Mouse (Mus musculus) midbrain, embryonic 16.5 days (tissue): Measurements from ENCODE around the gene Kpna4. TPM values are rescaled to one million over a fixed set of nuclear protein-coding genes. Genes with fewer than 3 reads are reported as not detected.

ENCODE experiments used
- ATAC-seq: fragments of 200-750 bp; cut with Nextera tagmentation; 2 replicates; pipeline ENCODE4 v1.8.0; 2017; ENCODE audit warnings: moderate TSS enrichment
- H3K27ac ChIP-seq: fragments of 300-500 bp; sonication (generic); 2 replicates; pipeline ENCODE4 v1.5.1; 2014; ENCODE audit warnings: mild to moderate bottlenecking, low read length, mixed read lengths
- H3K27me3 ChIP-seq: fragments of 300-500 bp; sonication (generic); 2 replicates; pipeline ENCODE4 v1.6.1; 2014; ENCODE audit warnings: low read depth, low read length, mixed read lengths; ENCODE audit not compliant: control insufficient read depth, insufficient read depth
- H3K36me3 ChIP-seq: fragments of 300-500 bp; sonication (generic); 2 replicates; pipeline ENCODE4 v1.6.1; 2014; ENCODE audit warnings: mild to moderate bottlenecking, low read length, moderate library complexity, mixed read lengths; ENCODE audit not compliant: control insufficient read depth, insufficient read depth
- H3K4me1 ChIP-seq: fragments of 300-500 bp; sonication (generic); 2 replicates; pipeline ENCODE4 v1.6.1; 2014; ENCODE audit warnings: mild to moderate bottlenecking, low read length, mixed read lengths; ENCODE audit not compliant: control insufficient read depth, insufficient read depth
- H3K4me2 ChIP-seq: fragments of 300-500 bp; sonication (generic); 2 replicates; pipeline ENCODE4 v1.6.1; 2014; ENCODE audit warnings: mild to moderate bottlenecking, low read length, mixed read lengths
- H3K4me3 ChIP-seq: fragments of 300-500 bp; sonication (generic); 2 replicates; pipeline ENCODE4 v1.5.1; 2014; ENCODE audit warnings: low read depth, mild to moderate bottlenecking, low read length, moderate library complexity, mixed read lengths
- H3K9ac ChIP-seq: fragments of 300-500 bp; sonication (generic); 2 replicates; pipeline ENCODE4 v1.6.1; 2014; ENCODE audit warnings: low read depth, low read length, mixed read lengths
- H3K9me3 ChIP-seq: fragments of 300-500 bp; sonication (generic); replicated peaks from 2 replicates; pipeline ENCODE4 v1.6.1; 2014; ENCODE audit warnings: mild to moderate bottlenecking, low read length, mixed read lengths; ENCODE audit not compliant: control insufficient read depth, poor library complexity, severe bottlenecking
- WGBS: fragments of 180-500 bp; shearing (Covaris S2); extraction: QIAGEN DNeasy Blood & Tissue Kit; methylation state at CpG from one replicate; pipeline ENCODE4 v1.1.7; 2014; 5-methylcytosine and 5-hydroxymethylcytosine counted together
- polyA plus RNA-seq: library from polyadenylated mRNA; unstranded; fragments of >200 nt; fragmentation: Nextera tagmentation; extraction: Ambion mirVana; gene quantifications from 2 replicates; pipeline ENCODE4 v1.2.1, GENCODE M21; 2015

The Kpna4 gene
- 30.3 and 30.5 TPM in 2 replicates for polyA plus RNA-seq

DNA sequence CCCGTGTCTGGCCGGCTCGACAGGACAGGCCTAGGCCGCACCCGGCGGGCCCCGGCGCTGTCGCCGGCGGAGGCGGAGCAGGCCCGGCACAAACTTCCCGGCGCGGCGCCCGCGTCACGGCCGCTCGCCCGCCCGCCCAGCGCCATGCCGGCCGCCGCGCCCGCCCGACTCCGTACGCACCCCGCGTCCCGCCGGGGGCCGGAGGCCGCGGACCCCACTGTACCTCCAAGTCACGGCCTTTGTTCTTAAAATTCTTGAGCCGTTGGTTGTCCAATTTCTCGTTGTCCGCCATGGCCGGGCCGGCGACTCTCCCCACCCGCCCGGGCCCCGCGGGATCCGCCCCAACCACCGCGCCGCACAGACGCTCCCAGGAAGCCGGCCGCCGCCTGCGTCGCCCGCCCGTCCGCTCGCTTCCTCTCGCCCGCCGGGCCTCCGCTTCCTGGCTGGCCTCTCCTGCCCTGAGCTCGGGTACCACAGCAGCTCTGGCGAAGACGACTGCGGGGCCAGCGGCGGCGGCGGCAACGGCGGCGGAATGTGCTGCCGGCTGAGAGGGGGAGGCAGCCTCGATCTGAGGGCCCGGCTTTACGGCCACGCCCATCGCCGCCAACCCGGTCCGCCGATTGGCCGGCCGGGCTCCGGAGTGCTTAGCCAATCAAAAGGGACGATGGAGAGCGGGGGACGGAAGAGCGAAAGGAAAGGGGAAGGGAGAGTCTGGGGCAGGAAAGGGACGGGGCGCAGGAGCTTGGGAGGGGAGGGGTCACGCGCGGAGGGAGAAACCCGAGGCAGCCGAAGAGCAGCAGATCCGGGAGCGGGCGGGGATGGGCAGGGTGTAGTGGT lies at the start of gene Kpna4:
TSS of gene Kpna4 (minus strand) at position 605 of the 837 bp plus-strand sequence.
- no peaks in the 10 kb centered on the region for H3K27me3 ChIP-seq
- H3K4me2 ChIP-seq = peak within 1 kb of the TSS; percentile 87
- under 1% methylated on average over 75 of the region's 107 CpGs for WGBS
- no peaks in the 10 kb centered on the region for H3K9me3 ChIP-seq
- peak within 1 kb of the TSS; percentile 97 for H3K4me3 ChIP-seq
- H3K36me3 ChIP-seq = no peaks in the 10 kb centered on the region
- H3K9ac ChIP-seq = peak within 1 kb of the TSS; percentile 86
- ATAC-seq = peak; percentile 98
- peak within 1 kb of the TSS; percentile 96 for H3K27ac ChIP-seq
- peaks cover 22% of the 10 kb centered on the region for H3K4me1 ChIP-seq

DNA sequence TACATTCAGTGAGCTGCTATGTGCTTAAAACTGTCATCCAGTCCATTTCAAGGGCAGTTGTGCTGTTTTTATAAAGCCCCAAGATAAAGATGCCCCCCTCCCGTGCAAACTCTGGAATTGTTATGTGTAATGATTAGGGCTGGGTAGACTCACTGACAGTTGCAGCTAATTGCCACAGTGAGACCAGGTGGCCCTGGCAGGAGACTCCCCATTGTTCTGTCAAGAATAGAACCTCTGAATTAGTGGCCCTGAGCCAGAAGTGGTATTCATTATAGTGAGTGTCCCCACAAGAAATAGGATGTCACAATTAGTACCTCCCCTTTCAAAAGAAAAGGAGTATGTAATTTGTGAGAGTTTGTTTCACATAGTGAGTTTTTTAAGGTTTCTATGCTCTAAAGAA lies 48.3 kb upstream of the Kpna4 start:
- Histone ChIP-seq H3K4me1 (peaks cover 4% of the 10 kb centered on the region; the same call in 1 of the 2 replicates), H3K9me3 (no peaks in the 10 kb centered on the region), H3K4me3 (no peak overlapping the region), H3K27ac (no peak overlapping the region), H3K27me3 (no peaks in the 10 kb centered on the region), H3K9ac (no peak overlapping the region), H3K4me2 (no peak overlapping the region), H3K36me3 (no peaks in the 10 kb centered on the region)
- 6% methylated on average over 1 of the region's 1 CpGs for WGBS
- no peak for ATAC-seq

DNA sequence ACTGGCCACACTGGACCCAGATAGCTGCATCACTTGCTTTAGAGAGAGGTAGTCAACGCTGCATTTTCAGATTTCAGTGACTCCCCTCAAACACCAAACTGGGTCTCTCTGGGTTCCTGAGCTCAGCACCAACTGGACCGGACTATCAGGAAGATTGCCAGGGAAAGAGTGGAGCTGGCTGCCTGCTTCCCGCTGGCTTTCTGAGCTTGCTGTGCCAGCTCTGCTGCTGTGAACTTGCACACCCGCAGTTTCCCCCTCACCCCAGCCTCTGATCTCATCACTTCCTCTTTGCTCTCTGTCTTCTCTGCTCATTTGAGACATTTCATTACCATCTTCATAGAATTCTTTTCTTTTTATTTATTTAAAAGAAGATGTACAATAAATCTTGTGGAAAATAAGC lies 44.2 kb upstream of the Kpna4 start:
- Histone ChIP-seq H3K27ac (no peak overlapping the region), H3K9ac (no peak overlapping the region), H3K27me3 (no peaks in the 10 kb centered on the region), H3K9me3 (no peaks in the 10 kb centered on the region), H3K4me2 (no peak overlapping the region), H3K4me1 (no peaks in the 10 kb centered on the region), H3K4me3 (no peak overlapping the region), H3K36me3 (no peaks in the 10 kb centered on the region)
- no peak for ATAC-seq
- 75% methylated on average over 4 of the region's 4 CpGs for WGBS

DNA sequence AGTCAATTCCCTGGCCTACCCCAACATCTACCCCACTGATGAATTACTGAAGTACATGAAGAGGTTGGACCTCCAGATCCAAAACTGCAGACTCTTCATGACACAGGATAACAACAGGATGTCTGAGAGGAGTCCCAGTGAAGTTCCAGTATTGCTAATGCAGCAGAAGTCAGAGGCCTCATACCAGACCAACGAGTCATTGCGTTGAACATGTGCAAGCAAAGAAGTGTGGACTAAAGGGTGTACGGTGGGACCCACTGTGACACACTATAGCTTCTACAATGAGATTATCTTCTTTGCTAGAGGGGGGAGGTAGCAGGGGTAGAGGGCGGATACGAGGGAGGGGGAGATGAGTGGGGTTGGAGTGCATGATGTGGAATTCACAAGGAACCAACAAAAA lies 42.9 kb upstream of the Kpna4 start:
- H3K27me3 ChIP-seq = no peaks in the 10 kb centered on the region
- H3K4me3 ChIP-seq = no peak overlapping the region
- no peak overlapping the region for H3K4me2 ChIP-seq
- H3K36me3 ChIP-seq = no peaks in the 10 kb centered on the region
- no peaks in the 10 kb centered on the region for H3K9me3 ChIP-seq
- ATAC-seq = no peak
- WGBS = 63% methylated on average over 5 of the region's 5 CpGs
- H3K4me1 ChIP-seq = no peaks in the 10 kb centered on the region
- no peak overlapping the region for H3K9ac ChIP-seq
- no peak overlapping the region for H3K27ac ChIP-seq

DNA sequence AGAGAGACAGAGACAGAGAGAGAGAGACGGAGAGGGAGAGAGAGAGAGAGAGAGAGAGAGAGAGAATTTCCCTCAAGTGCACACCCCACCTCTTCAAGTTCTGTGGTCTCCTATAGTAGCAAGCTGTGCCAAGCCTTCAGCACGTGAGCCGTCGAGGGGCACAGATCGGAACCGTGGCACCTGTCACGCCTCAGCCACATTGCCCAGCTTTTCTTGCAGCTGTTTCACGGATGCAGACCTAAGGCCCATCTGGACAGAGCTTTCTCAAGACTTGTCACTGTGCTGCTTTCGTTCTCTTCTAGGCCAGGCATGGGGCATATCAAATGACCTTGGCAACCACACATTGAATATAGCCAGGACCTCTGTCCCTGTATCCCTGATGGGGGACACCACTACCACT lies 41.8 kb upstream of the Kpna4 start:
- Histone ChIP-seq H3K9ac (no peak overlapping the region), H3K27ac (no peak overlapping the region), H3K4me2 (no peak overlapping the region), H3K4me1 (no peaks in the 10 kb centered on the region), H3K4me3 (no peak overlapping the region), H3K27me3 (no peaks in the 10 kb centered on the region), H3K36me3 (no peaks in the 10 kb centered on the region), H3K9me3 (no peaks in the 10 kb centered on the region)
- no peak for ATAC-seq
- 89% methylated on average over 9 of the region's 9 CpGs for WGBS

DNA sequence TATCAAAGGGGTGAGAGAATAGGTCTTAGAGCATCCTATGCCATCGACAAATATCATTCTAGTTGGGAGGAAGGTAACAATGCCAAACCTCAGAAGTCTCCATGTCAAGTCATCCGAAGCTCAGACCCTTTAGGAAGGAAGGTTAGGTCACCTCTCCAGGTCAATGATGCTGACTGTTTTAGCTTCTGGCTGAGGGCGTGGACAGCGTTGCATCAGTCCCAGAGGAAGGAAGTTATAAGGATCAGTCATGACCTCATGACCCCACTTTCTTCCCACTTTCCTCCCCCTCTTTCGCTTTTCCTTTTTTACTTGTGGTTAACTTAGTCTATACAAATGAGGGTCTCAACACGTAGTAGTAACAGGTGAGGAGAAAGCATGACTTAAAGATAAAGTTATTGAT lies 36.1 kb upstream of the Kpna4 start:
- H3K9me3 ChIP-seq = no peaks in the 10 kb centered on the region
- H3K9ac ChIP-seq = no peak overlapping the region
- H3K4me1 ChIP-seq = no peaks in the 10 kb centered on the region
- no peaks in the 10 kb centered on the region for H3K36me3 ChIP-seq
- H3K4me3 ChIP-seq = no peak overlapping the region
- no peaks in the 10 kb centered on the region for H3K27me3 ChIP-seq
- no peak overlapping the region for H3K4me2 ChIP-seq
- H3K27ac ChIP-seq = no peak overlapping the region
- ATAC-seq = no peak
- WGBS = 84% methylated on average over 6 of the region's 6 CpGs

DNA sequence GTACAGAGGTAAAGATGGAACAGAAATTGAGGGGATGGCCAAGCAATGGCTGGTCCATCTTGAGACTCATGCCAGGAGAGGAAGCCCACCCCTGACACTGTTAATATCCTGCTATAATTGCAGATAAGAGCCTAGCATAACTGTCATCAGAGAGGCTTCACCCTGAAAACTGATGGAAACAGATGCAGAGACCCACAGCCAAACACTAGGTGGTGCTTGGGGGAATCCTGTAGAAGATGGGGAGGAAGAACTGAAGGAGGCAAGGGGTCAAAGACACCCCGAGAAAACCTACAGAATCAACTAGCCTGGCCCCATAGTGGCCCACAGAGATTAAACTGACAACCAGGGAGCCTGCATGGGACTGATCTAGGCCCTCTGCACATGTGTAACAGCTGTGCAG lies 33.5 kb upstream of the Kpna4 start:
- WGBS = 73% methylated on average over 1 of the region's 1 CpGs
- ATAC-seq = no peak
- no peak overlapping the region for H3K4me3 ChIP-seq
- no peaks in the 10 kb centered on the region for H3K36me3 ChIP-seq
- H3K4me2 ChIP-seq = no peak overlapping the region
- no peaks in the 10 kb centered on the region for H3K27me3 ChIP-seq
- H3K9ac ChIP-seq = no peak overlapping the region
- no peaks in the 10 kb centered on the region for H3K9me3 ChIP-seq
- H3K27ac ChIP-seq = no peak overlapping the region
- no peaks in the 10 kb centered on the region for H3K4me1 ChIP-seq

DNA sequence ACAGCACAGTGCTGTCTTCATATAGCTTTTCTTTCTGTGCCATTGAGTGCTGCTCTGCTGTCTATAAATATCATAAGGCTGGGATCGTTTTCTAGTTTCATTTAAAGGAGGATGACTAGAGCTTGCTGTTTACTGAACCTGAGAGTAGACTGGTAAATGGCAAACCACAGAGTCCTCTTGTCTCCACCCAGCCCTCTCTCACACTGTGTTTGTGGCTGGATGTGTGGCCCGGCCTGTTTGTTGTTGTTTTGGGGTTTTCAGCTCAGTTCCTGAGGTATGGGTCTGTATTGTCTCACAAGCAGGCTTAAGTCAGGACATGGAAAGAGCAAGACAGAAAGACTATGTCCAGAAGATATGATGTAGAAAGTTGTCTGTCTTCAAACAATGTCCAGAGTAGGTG lies 32.6 kb upstream of the Kpna4 start:
- H3K27ac ChIP-seq = no peak overlapping the region
- H3K4me2 ChIP-seq = no peak overlapping the region
- H3K4me3 ChIP-seq = no peak overlapping the region
- 85% methylated on average over 2 of the region's 2 CpGs for WGBS
- H3K36me3 ChIP-seq = no peaks in the 10 kb centered on the region
- H3K9me3 ChIP-seq = no peaks in the 10 kb centered on the region
- no peak for ATAC-seq
- no peaks in the 10 kb centered on the region for H3K27me3 ChIP-seq
- no peaks in the 10 kb centered on the region for H3K4me1 ChIP-seq
- H3K9ac ChIP-seq = no peak overlapping the region

DNA sequence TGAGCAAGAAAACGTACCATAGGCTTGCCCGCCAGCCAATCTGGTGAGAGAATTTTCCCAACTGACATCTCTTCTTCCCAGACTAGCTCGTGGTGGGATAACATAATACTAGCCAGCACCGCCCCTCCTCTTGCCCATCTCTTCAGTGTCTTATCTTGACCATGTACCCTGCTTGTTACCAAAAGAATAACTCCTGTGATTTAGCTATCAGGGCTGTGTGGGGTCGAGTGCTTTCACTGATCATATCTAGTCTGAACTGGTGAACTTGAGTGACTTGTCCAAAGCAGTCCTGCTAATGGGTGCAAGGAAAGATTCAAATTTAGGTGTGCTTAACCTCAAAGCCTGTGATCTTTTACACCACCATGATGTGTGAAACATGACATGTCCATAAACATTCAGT lies 31.0 kb upstream of the Kpna4 start:
- no peak overlapping the region for H3K4me3 ChIP-seq
- no peak overlapping the region for H3K9ac ChIP-seq
- ATAC-seq = no peak
- no peaks in the 10 kb centered on the region for H3K9me3 ChIP-seq
- H3K27me3 ChIP-seq = no peaks in the 10 kb centered on the region
- WGBS = 87% methylated on average over 5 of the region's 5 CpGs
- no peak overlapping the region for H3K27ac ChIP-seq
- H3K36me3 ChIP-seq = no peaks in the 10 kb centered on the region
- H3K4me1 ChIP-seq = no peaks in the 10 kb centered on the region
- no peak overlapping the region for H3K4me2 ChIP-seq
